Comparison of ENCODE assay signal across 10 mouse cellular contexts in the genomic region with DNA sequence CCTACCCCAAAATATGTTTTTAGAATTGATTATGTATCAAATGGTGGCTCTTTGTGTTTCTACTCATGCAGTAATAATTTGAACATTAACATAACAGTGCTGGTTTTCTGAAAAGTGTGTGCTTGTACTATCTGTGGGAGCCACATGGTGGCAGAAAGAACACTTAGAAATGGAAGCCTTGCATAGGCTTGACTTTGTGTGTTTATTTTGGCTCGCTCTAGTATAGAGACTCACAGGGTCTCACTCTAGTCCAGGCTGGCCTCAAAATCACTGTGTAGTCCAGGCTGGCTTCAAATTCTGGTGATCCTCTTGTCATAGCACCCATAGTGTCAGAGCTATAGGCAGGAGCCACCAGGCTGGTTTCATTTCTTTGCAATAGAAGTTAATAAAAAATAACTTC. TPM values are rescaled to one million over a fixed set of nuclear protein-coding genes. Genes with fewer than 3 reads are reported as not detected.
DNase-seq lines count a peak whose midpoint lies in the region; ATAC-seq and TF ChIP-seq lines count a peak whose summit lies in the region.
"Had no signal": no experiment of that assay in that cellular context is flagged by ENCODE, and none has a peak within 500 bp of the region (broad histone marks: within the 10 kb centered on the region; RNA-seq: fewer than 3 reads in every experiment).

No protein-coding gene starts in this region.

- 0 out of 2 replicates have a peak overlapping the region, but pooled peaks have one; percentile 4 for H3K27ac ChIP-seq in left cerebral cortex, adult 2 months
- H3K27ac ChIP-seq in midbrain, embryonic 16.5 days (ENCODE audit: low read length), result no peak overlapping the region
- H3K27ac ChIP-seq: midbrain, embryonic 12.5 days; stomach, embryonic 15.5 days had no signal

- ATAC-seq in midbrain, embryonic 16.5 days, result peak; percentile 26; the same call in 1 of the 2 replicates

- peak; percentile 11 for DNase-seq in embryo, embryonic 11 days
- no peak for DNase-seq in embryo, embryonic 10.5 days (ENCODE audit: low spot score)
- DNase-seq in left cerebral cortex, adult 2 months (ENCODE audit: extremely low spot score in 1 of 2, low spot score in 2 of 2), result no peak
- DNase-seq in left cerebral cortex, postnatal 10 days (ENCODE audit: extremely low spot score in 1 of 2, low spot score in 2 of 2), result no peak
- peak; percentile 43 to 48 for DNase-seq in heart, postnatal 10 days
- no peak for DNase-seq in spleen, postnatal 36 days (ENCODE audit: low spot score in 2 of 2)
- no peak for DNase-seq in left cerebral cortex, adult 8-10 months (ENCODE audit: low spot score in 2 of 2)

- 84% methylated on average over 1 of the region's 1 CpGs for WGBS in midbrain, embryonic 16.5 days

- no peak overlapping the region for H3K4me3 ChIP-seq in left cerebral cortex, adult 2 months
- no peak overlapping the region for H3K4me3 ChIP-seq in midbrain, embryonic 16.5 days (ENCODE audit: low read depth, low read length)
- H3K4me3 ChIP-seq: midbrain, embryonic 12.5 days; stomach, embryonic 15.5 days had no signal

- no peak overlapping the region for H3K4me2 ChIP-seq in midbrain, embryonic 16.5 days (ENCODE audit: low read length)
- H3K4me2 ChIP-seq: midbrain, embryonic 12.5 days; stomach, embryonic 15.5 days had no signal

- H3K4me1 ChIP-seq in midbrain, embryonic 16.5 days (ENCODE audit: control insufficient read depth, insufficient read depth, low read length), result peaks cover 8% of the 10 kb centered on the region; the same call in 1 of the 2 replicates

- intact Hi-C loops in left cerebral cortex, adult 2 months (cut with DNase I), result no loop called here
- intact Hi-C loops in left cerebral cortex, postnatal 10 days (cut with DNase I), result loop anchor here (2.0 kb wide), 1 partner anchor 84 kb away; the partner anchor contains the start of gene Ranbp2
- intact Hi-C loops in heart, postnatal 10 days (cut with DNase I), result loop anchor here (1.0 to 10.0 kb wide), 3 partner anchors 16 to 85 kb away; partner anchors contain the start of gene Ranbp2

- peak; percentile 68 for TF ChIP-seq CTCF in left cerebral cortex, adult 2 months (IDR thresholded peaks at IDR 0.05)

- H3K9me3 ChIP-seq in midbrain, embryonic 16.5 days (replicated peaks; ENCODE audit: control insufficient read depth, low read length, poor library complexity, severe bottlenecking), result no peaks in the 10 kb centered on the region
- H3K9me3 ChIP-seq: midbrain, embryonic 12.5 days; stomach, embryonic 15.5 days had no signal

- no peaks in the 10 kb centered on the region for H3K36me3 ChIP-seq in midbrain, embryonic 16.5 days (ENCODE audit: control insufficient read depth, insufficient read depth, low read length)
- H3K36me3 ChIP-seq: midbrain, embryonic 12.5 days; stomach, embryonic 15.5 days had no signal

- H3K9ac ChIP-seq in midbrain, embryonic 16.5 days (ENCODE audit: low read depth, low read length), result no peak overlapping the region
- H3K9ac ChIP-seq: midbrain, embryonic 12.5 days; stomach, embryonic 15.5 days had no signal

- H3K27me3 ChIP-seq in midbrain, embryonic 16.5 days (ENCODE audit: control insufficient read depth, insufficient read depth, low read depth, low read length), result no peaks in the 10 kb centered on the region
- H3K27me3 ChIP-seq: midbrain, embryonic 12.5 days; stomach, embryonic 15.5 days had no signal

RNA-seq across cellular contexts. Expression of gene Lims1, which starts 39.5 kb away (rescaled TPM):
- total RNA-seq in left cerebral cortex, adult 2 months (2021), result 10 to 100 TPM; 22.4 to 22.8 TPM
- 10 to 100 TPM; 25.1 to 29.1 TPM for total RNA-seq in left cerebral cortex, postnatal 10 days (2021)
- 100 to 1,000 TPM; 211 to 240 TPM for total RNA-seq in heart, postnatal 10 days (2021)
- 47.1 and 54.0 TPM in 2 replicates for polyA plus RNA-seq in midbrain, embryonic 16.5 days (2015; fragmentation: Nextera tagmentation; extraction: Ambion mirVana)
- 10 to 100 TPM; 20.2 to 24.4 (median 23.5) TPM for total RNA-seq in left cerebral cortex, adult 8-10 months (2022)

Comparison
In these comparisons a context has a peak if more than half of its experiments do, and no peak if none do; other contexts are left out.
1. DNase-seq: peak in embryo, embryonic 11 days (single experiment) and heart, postnatal 10 days (2 of 2); none in embryo, embryonic 10.5 days (single experiment), left cerebral cortex, adult 2 months (0 of 2), left cerebral cortex, postnatal 10 days (0 of 2), spleen, postnatal 36 days (0 of 2) and left cerebral cortex, adult 8-10 months (0 of 2).
2. RNA of gene Lims1, which starts 39.5 kb away (total RNA-seq): 211 to 240 TPM in heart, postnatal 10 days; 25.1 to 29.1 TPM in left cerebral cortex, postnatal 10 days, 20.2 to 24.4 TPM in left cerebral cortex, adult 8-10 months and 22.4 to 22.8 TPM in left cerebral cortex, adult 2 months; every median in the first group is over 4 times any median in the second.